Comparison of ENCODE assay signal across 8 mouse cellular contexts in genomic region chr9:64017861-64018793, GRCm38 (mm10). TPM values are rescaled to one million over a fixed set of nuclear protein-coding genes. Genes with fewer than 3 reads are reported as not detected.
DNase-seq lines count a peak whose midpoint lies in the region; ATAC-seq lines count a peak whose summit lies in the region.

No protein-coding gene starts in this region.

- H3K4me1 ChIP-seq in forebrain, embryonic 13.5 days = peaks cover 72% of the 10 kb centered on the region
- peaks cover 58% of the 10 kb centered on the region for H3K4me1 ChIP-seq in hindbrain, embryonic 15.5 days (replicated peaks)
- H3K4me1 ChIP-seq in liver, embryonic 11.5 days (replicated peaks; ENCODE audit: control insufficient read depth, insufficient read depth, low read length) = peaks cover 57% of the 10 kb centered on the region
- H3K4me1 ChIP-seq in neural tube, embryonic 12.5 days = peaks cover 59% of the 10 kb centered on the region

- H3K27me3 ChIP-seq in forebrain, embryonic 13.5 days = peaks cover 55% of the 10 kb centered on the region
- peaks cover 22% of the 10 kb centered on the region for H3K27me3 ChIP-seq in hindbrain, embryonic 15.5 days
- peaks cover 23% of the 10 kb centered on the region for H3K27me3 ChIP-seq in liver, embryonic 11.5 days (replicated peaks; ENCODE audit: control insufficient read depth, insufficient read depth, low read length)
- H3K27me3 ChIP-seq in neural tube, embryonic 12.5 days (replicated peaks) = peaks cover 8% of the 10 kb centered on the region; the same call in 1 of the 2 replicates

- no peaks in the 10 kb centered on the region for H3K9me3 ChIP-seq in forebrain, embryonic 13.5 days (replicated peaks)
- no peaks in the 10 kb centered on the region for H3K9me3 ChIP-seq in hindbrain, embryonic 15.5 days
- no peaks in the 10 kb centered on the region for H3K9me3 ChIP-seq in liver, embryonic 11.5 days (ENCODE audit: control insufficient read depth, low read length)
- H3K9me3 ChIP-seq in neural tube, embryonic 12.5 days = no peaks in the 10 kb centered on the region

- peak overlapping the region; percentile 89 for H3K4me2 ChIP-seq in forebrain, embryonic 13.5 days
- H3K4me2 ChIP-seq in hindbrain, embryonic 15.5 days = peak overlapping the region; percentile 93
- peak overlapping the region; percentile 97 for H3K4me2 ChIP-seq in liver, embryonic 11.5 days
- peak overlapping the region; percentile 95 for H3K4me2 ChIP-seq in neural tube, embryonic 12.5 days (replicated peaks)

- H3K9ac ChIP-seq in forebrain, embryonic 13.5 days = peak overlapping the region; percentile 88
- no peak overlapping the region for H3K9ac ChIP-seq in hindbrain, embryonic 15.5 days
- peak overlapping the region; percentile 78 for H3K9ac ChIP-seq in liver, embryonic 11.5 days (ENCODE audit: low read depth, low read length)
- H3K9ac ChIP-seq in neural tube, embryonic 12.5 days = peak overlapping the region; percentile 33; the same call in 1 of the 2 replicates

- H3K36me3 ChIP-seq in forebrain, embryonic 13.5 days (ENCODE audit: poor library complexity, severe bottlenecking) = no peaks in the 10 kb centered on the region
- no peaks in the 10 kb centered on the region for H3K36me3 ChIP-seq in hindbrain, embryonic 15.5 days
- H3K36me3 ChIP-seq in liver, embryonic 11.5 days (ENCODE audit: control insufficient read depth, insufficient read depth, low read length) = peaks cover 6% of the 10 kb centered on the region; the same call in 1 of the 2 replicates
- H3K36me3 ChIP-seq in neural tube, embryonic 12.5 days = no peaks in the 10 kb centered on the region

- ATAC-seq in forebrain, embryonic 13.5 days = no peak
- no peak for ATAC-seq in hindbrain, embryonic 15.5 days (ENCODE audit: low FRiP score, low read depth)
- peak; percentile 50 for ATAC-seq in liver, embryonic 11.5 days (replicated peaks; ENCODE audit: low FRiP score)
- ATAC-seq in neural tube, embryonic 12.5 days (ENCODE audit: low FRiP score, low read depth) = no peak
- ATAC-seq in activated CD4-positive, CD25-positive, alpha-beta regulatory T cell, adult 4 months = no peak

- peak; percentile 70 for DNase-seq in 3134 (ENCODE audit: extremely low read depth, insufficient read length, low spot score)
- peak; percentile 80 for DNase-seq in adrenal gland, adult 2 months
- peak; percentile 79 for DNase-seq in liver, embryonic 11.5 days (ENCODE audit: low spot score)
- DNase-seq in right cerebral cortex, postnatal 36 days (ENCODE audit: low spot score in 2 of 2) = no peak

- WGBS in forebrain, embryonic 13.5 days = 4% methylated on average over 23 of the region's 23 CpGs
- WGBS in hindbrain, embryonic 15.5 days = 5% methylated on average over 23 of the region's 23 CpGs
- WGBS in liver, embryonic 11.5 days = 2% methylated on average over 23 of the region's 23 CpGs
- 4% methylated on average over 23 of the region's 23 CpGs for WGBS in neural tube, embryonic 12.5 days

- peak overlapping the region; percentile 59 for H3K27ac ChIP-seq in forebrain, embryonic 13.5 days
- H3K27ac ChIP-seq in hindbrain, embryonic 15.5 days (replicated peaks) = no peak overlapping the region
- peak overlapping the region; percentile 96 for H3K27ac ChIP-seq in liver, embryonic 11.5 days (ENCODE audit: low read depth, low read length)
- no peak overlapping the region for H3K27ac ChIP-seq in neural tube, embryonic 12.5 days

- peak overlapping the region; percentile 61 for H3K4me3 ChIP-seq in forebrain, embryonic 13.5 days
- peak overlapping the region; percentile 53 for H3K4me3 ChIP-seq in hindbrain, embryonic 15.5 days
- H3K4me3 ChIP-seq in liver, embryonic 11.5 days (ENCODE audit: low read depth, low read length) = peak overlapping the region; percentile 71
- peak overlapping the region; percentile 70 for H3K4me3 ChIP-seq in neural tube, embryonic 12.5 days

RNA-seq across cellular contexts. Expression of gene Smad6, which starts 3.7 kb away (rescaled TPM):
- total RNA-seq in adrenal gland, adult 2 months (2021) = 10 to 100 TPM in 1 of 2 experiments, 1 to 10 TPM in 1; 6.0 to 12.9 TPM
- 43.4 and 52.4 TPM in 2 replicates for polyA plus RNA-seq in adrenal gland, adult 2 months (2012; rRNA removed)
- 1.6 and 1.7 TPM in 2 replicates for polyA plus RNA-seq in forebrain, embryonic 13.5 days (2015; fragmentation: Nextera tagmentation; extraction: Ambion mirVana)
- polyA plus RNA-seq in hindbrain, embryonic 15.5 days (2015; fragmentation: Nextera tagmentation; extraction: Ambion mirVana) = 2.5 and 2.6 TPM in 2 replicates
- polyA plus RNA-seq in liver, embryonic 11.5 days (2014; fragmentation: Nextera tagmentation; extraction: Ambion mirVana) = 10.1 and 11.1 TPM in 2 replicates
- polyA plus RNA-seq in neural tube, embryonic 12.5 days (2016; fragmentation: Nextera tagmentation; extraction: Ambion mirVana) = 11.0 and 11.1 TPM in 2 replicates
- not detected for polyA plus RNA-seq in activated CD4-positive, CD25-positive, alpha-beta regulatory T cell, adult 4 months (2017; shearing (Covaris generic))

Comparison
In these comparisons a context has a peak if more than half of its experiments do, and no peak if none do; other contexts are left out.
1. DNase-seq: peak in 3134 (single experiment), adrenal gland, adult 2 months (single experiment) and liver, embryonic 11.5 days (single experiment); none in right cerebral cortex, postnatal 36 days (0 of 2).
2. H3K27ac ChIP-seq: peak in forebrain, embryonic 13.5 days (single experiment) and liver, embryonic 11.5 days (single experiment); none in hindbrain, embryonic 15.5 days (single experiment) and neural tube, embryonic 12.5 days (single experiment).
3. Peak in every context shown above with its lines, with median percentiles within 50 percentile points of each other: H3K4me2 ChIP-seq and H3K4me3 ChIP-seq.